Mouse (Mus musculus) lung, postnatal 10 days (tissue): ENCODE results near the gene Cdk5.

ENCODE experiments used
- DNase-seq: peaks from one replicate; pipeline ENCODE4 v3.0.0; 2021

The Cdk5 gene

DNA sequence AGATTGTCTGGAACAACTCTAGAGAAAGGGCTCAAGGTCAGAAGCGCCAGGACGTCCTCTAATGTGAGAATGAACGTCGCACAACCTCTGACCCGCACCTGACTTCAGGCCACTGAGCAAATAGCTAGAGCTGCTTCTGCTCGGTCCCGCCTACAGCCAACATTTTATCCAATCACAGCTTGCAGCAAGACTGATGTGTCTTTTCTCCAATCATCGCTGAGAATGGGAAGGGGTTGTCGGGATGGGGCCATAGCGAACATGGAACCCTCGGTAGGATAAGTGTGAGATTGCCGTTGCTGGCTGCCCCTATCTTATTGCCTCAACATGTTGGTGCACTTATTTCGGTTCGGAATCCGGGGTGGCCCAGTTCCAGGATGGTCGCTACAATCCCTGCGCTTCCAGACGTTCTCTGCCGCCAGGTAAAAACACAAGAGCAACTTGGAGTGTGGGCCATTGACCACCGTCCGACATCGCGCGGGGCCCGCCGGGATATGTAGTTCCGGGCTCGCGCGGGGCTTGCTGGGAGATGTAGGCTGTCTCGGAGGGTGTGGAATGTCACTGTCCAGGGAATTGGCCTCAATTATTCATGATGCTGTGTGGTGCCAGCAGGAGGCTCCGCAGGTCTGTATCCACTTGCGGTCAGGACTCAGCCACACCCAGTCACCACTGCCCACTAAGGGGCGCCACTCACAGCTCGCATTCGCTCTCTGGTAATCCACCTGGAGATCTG is 29.0 kb downstream of the Cdk5 start:
- DNase-seq = peak; percentile 97

DNA sequence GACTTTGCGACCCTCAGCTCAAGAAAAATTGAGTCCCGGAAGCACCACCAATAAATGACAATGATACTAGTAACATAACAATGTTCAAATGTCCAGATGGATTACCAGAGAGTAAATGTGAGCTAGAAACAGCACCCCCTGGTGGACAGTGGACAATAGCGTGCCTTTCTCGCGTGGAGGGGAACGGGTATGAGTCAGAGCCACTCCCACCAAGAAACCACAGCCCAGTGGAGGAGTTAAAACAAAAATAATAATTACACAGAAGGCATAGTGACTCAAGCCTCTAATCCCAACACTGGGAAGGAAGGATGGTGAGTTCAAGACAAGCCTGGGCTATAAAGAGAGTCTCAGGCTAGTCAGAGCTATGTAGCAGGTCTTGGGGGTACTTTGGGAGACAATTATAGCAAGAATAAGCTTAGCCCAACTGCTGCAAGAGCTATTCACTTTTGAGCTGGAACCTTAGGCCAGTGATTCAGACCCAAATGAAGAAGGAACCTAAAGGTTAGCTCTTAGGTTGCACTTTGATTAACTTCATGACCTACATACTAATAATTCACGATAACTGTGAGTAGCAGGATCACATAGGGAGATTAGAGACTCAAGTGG is 29.8 kb downstream of the Cdk5 start, which contains the start of gene Abcb8:
TSS of gene Abcb8 (plus strand) at position 272 of the 606 bp plus-strand sequence.
- peak; percentile 92 for DNase-seq

DNA sequence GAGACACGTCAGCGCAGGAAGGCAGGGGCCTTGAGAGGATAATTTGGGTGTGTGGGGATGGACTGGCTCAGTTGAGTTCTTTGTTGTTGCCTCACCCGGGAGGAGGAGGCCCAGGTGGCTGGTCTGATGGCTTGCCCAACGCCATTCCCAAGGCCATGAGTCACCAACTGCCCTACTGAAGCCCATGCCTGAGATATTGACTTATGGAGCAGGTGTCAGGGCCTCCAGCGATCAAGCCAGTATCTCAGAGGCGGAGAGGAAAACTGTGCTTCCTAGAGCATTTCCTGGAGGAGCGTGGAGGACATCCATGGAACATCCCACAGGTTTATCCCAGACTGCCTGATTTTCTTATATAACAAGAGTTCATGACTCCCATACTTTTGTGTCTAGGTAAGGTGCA is 30.6 kb downstream of the Cdk5 start:
- DNase-seq = no peak

DNA sequence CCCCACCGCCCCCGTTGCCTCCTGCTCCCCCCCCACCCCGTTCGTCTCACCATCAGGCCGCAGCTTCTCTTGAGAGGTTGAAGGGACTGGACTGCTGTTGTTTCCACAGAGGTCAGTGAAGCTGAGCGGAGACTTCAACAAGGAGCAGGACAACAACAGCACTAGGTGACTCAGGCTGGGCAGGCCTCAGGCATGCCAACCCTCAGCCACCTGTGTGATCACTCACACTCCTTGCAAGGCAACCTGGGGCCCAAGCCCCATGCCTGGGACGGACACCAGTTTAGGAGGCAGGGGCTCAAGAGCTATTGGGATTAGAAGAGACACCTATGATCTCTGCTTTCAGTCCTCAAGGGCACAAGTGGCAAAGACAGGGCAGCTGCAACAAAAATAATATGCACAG is 31.5 kb downstream of the Cdk5 start, which contains the start of gene Atg9b:
TSS of gene Atg9b (minus strand) at position 280 of the 400 bp plus-strand sequence.
- no peak for DNase-seq

DNA sequence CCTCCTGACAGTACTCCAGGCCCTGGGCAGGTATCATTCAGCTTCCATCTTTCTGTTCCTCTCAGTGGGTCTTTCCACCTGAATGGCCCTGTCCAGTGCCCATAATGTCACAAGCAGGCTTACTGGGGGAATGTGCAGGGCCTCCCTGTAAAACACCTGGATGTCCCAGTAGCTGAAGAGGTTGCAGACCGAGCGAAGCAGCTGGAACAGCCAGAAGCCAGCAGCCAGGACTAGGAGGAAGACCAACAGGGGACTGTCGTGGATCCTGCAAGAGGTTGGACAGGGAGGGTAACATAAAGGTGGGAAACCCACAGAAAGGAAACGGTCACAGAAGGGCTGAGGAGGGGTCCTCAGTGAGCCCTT is 33.7 kb downstream of the Cdk5 start:
- DNase-seq = no peak

DNA sequence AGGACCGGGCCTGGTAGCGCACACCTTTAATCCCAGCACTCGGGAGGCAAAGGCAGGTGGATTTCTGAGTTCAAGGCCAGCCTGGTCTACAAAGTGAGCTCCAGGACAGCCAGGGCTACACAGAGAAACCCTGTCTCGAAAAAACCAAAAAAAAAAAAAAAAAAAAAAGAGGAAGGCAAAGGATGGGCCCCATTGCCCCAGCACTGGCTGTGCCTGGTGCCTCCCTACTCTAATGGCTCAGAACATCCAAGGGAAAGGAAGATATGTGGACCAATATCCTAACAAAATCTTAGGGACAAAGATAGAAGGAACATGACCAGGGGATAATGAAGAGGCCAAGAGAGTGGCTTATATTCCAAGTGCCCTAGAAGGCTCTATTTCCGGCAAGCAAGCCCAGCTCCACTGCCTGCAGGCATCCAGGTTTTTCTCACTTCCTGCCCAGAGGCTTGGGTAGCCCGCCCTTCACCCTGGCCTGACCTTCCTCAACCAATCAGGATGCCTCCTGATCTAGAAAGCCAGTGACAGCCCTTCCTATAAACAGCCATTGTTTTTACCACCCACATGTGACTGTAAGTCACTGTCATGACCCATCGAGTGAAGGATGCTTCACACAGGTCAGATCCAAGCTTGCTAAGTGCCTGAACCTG is 34.2 kb downstream of the Cdk5 start:
- peak; percentile 72 for DNase-seq

DNA sequence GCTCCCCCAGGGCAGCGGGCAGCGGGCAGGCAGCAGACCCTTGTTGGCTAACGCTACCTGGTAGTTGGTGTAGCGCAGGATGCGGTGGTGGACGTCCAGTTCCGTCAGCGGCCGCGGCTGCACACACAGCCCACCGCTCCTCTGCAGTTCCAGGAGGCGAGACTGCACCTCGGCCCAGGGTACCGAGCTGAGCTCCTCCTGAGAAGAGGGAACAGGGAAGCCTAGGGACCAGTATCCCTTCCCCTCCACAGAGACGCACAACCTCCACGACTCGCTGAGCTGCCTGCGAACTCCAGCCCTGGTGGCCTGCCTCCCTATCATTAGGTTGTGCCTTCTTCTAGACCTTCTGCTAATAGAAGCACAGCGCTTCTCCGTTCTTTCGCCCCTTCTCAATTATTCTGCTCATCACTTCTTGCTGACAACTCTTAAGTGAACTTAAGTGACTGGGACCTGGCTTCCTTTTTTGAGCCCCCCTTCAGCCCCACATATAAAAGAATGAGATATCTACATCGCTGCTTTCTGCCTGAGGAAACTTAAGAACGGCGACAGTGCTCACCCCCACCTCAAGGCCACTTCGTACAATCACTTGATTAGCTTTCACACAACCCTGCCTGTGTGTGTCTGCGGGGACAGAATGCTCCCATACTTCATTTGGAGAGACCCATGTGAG is 34.9 kb downstream of the Cdk5 start:
- DNase-seq = no peak

DNA sequence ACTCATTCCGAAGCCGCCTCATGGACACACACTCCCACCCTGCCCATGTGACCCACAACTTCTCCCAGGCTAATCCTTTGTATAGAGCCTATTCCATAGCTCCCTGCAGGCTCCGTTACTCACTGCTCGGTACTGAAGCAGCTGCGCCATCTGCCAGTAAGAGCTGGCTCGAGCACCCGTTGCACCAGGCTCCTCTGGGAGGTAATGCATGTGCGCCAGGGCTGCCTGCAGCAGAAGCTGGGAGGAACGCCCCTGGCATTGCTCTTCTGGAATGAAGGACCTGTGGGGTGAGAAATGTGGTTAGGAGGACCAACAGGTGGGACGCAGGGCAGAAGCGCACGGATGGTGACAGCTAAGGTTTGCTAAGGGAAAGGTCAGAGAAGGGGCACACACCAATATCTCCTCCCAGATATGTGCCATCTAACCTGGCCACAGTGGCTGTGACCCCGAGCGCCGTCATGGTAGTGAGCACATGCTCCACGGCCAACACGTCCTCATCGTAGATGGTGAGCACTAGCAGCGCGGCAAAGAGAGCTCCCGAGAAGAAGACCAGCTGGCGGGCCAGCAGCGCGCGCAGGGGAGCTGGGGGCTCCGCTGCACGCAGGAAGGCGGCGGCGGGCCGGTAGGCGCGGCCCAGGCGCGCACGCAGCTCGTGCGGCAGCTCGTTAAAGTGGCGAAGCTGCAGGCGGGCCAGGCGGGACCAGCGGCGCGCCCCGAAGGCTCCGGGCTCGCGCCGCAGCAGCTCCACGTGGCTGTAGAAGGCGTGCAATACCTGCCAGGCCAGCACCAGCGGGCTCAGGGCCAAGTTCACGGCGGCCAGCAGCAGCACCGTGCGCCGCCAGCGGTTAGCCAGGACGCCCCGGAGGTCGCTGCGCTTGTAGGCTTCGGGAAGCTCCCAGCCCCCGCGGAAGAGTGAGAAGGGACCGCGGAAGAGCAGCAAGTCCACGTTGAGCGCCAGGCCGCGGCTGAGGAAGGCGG is 35.8 kb downstream of the Cdk5 start:
- peak; percentile 57 for DNase-seq

DNA sequence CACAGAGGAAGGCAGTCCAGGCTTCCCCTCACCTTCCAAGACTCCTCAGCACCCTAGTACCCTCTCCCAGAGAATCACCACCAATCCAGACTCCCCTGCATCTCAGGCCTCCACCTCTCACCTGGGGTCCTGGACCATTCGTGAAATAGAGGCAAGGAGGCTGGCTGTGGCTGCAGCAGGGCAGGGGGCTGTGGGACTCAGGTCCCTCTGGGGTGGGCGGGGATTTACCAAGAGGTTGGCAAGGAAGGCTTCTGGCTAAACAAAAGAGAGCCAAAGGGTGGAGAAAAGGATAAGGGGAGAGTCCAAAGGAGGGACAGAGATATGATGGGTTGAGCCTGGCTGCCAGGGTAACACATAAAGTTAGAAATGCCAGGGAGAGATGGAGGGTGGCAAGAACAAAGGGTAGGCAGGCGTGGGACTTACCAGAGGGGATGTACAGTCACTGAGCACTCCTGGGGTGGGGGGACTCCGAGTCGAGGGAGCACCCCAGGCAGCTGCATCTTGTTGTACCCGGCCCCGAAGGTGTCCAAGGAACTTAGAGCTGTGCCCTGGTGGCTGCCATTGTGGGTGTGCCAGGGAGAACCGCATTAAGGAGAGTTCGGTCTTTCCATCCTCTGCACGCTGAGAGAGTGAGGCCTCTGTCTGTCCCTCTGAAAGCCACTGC is 37.3 kb downstream of the Cdk5 start:
- DNase-seq = no peak

DNA sequence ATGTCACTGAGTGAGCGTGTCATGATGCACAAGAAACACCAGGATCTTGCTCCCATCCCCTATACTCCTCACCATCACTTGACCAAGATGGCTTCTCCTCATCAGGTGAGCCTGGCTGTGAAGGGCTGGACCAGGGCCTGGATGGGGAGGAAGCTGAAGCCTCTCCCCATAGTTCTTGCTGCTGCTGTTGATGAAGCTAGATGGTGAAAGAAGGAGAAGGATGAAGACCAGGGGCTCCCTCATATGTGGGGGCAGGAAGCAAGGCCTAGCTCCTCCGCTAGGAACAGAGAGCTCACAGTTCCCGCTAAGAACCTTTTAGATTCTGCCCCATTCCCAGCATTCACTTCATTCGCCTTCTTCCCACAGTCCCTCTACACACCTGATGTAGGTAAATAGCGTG is 38.0 kb downstream of the Cdk5 start:
- DNase-seq = no peak

DNA sequence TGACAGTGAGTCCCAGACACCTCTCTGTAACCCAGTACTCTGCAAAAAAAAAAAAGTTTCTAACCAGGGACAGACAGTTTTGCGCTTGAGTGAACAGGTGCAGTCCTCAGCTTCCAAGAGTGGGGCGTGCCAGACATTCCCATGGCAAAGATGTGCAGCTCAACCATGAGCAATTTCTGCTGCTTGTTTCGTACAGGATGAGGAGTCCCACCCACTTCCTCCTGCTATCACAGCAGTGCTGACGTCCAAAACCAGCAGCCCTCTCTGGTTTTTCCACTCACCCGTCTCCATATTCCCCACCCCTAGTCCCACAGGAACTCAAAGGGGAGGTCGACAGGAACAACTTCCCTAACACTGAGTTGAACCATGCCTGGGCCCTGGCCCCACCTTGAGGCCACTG is 38.9 kb downstream of the Cdk5 start:
- peak; percentile 54 for DNase-seq

DNA sequence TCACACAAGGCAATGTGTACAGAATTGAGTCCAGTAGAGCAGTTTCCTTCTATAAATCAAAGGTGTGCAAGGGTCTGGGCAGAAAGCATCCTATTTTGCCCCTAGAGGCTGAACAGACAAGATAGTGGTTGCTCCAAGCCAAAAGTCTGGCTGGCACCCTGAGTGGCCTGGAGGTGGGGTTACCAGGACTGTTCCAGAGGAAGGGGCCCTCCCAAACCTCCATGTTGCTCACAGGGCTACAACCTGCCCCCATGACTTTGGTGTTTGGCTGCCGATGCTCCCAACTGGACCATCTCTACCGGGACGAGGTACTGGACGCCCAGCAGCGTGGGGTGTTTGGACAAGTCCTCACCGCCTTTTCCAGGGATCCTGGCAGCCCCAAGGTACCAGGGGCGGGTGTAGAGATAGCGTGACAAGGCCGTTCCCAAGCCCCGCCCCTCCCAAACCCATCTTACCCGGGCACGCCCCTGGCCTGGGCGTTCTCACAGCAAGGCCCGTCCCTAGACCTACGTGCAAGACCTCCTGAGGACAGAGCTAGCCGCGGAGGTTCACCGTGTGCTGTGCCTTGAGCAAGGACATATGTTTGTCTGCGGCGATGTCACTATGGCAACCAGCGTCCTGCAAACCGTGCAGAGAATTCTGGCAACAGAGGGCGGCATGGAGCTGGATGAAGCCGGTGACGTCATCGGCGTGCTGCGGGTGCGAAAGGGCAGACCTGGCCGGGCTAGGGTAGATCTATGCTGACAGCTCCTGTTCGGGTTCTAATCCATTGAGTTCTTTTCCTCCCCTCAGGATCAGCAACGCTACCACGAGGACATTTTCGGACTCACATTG is 40.1 kb downstream of the Cdk5 start:
- peak; percentile 95 for DNase-seq

DNA sequence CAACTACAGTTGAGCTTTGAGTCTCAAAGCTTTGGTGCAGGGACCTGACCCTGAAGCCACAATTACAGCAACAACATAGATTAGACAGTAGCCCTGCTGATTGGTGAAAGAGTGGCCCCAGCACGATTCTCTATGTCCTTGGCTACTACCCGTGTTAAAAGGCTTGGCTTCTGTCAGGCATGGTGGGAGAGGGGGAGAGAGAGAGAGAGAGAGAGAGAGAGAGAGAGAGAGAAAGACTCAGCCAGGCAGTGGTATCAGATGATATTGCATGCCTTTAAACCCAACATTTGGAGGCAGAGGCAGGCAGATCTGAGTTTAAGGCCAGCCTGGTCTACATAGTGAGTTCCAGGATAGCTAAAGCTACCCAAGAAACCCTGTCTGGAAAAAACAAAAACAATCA is 41.3 kb downstream of the Cdk5 start:
- no peak for DNase-seq

DNA sequence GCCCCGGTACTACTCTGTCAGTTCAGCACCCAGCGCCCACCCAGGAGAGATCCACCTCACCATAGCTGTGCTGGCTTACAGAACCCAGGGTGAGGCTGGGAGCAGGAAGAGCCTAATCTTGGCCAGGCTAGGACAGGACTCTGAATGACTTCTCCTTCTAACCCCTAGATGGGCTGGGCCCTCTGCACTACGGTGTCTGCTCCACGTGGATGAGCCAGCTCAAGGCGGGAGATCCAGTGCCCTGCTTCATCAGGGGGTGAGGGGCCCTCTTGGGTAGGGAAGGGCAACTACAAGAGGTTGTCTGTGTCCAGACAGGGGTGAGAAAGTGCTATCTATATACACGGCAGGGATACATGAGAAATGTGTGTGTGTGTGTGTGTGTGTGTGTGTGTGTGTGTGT is 41.8 kb downstream of the Cdk5 start:
- no peak for DNase-seq

DNA sequence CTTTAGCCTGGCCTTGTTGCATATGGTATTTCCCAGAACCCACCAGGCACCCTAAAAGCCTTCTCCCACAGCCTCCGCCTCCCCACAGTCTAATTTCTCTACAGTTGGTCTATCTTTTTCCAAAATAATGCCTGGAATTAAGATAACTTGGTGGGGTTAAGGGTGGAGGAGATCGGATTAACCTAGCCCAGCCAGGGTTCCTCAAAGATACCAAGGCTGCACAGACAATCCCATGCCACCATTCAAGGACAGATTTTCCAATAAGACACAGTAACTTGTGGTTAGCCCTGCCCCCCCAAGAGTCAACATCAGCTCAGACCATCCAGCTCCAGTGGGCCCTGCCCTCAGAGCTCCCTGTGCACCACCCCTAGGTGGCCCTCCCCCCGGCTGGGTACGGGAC is 42.8 kb downstream of the Cdk5 start:
- no peak for DNase-seq

DNA sequence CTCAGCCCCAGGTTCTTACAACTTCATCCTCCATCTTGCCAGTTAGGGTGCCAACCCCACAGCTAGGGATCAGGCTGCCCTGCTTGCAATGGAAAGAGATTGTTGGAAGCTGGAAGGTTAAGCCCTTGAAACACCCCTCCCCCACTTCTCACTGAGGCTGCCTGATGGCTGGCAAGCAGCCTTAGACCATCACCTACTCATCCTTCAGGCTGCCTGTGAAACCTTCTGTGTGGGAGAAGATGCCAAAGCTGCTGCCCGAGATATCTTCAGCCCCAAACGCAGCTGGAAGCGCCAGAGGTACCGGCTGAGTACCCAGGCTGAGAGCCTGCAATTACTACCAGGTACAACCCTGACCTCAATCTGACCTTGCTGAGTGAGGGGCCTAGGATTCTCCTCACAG is 43.8 kb downstream of the Cdk5 start:
- DNase-seq = no peak

DNA sequence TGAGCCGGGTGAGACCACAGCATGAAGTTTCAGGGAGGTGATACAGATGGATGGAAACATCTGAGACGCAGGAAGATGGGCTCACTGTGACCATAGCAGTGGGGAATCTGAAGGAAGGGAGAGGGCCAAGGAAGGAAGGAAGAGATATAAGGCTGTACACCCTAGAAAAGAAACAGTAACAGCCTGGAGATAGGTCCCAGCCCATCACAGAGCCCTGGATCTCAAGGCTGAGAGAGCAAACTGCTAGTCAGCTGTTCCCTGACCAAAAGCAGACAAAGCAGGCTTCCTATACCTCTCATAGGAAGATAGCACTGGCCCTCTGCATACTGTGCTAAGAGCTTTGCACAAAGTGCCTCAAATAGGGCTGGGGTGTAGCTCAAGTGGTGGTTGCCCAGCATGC is 44.6 kb downstream of the Cdk5 start:
- no peak for DNase-seq

DNA sequence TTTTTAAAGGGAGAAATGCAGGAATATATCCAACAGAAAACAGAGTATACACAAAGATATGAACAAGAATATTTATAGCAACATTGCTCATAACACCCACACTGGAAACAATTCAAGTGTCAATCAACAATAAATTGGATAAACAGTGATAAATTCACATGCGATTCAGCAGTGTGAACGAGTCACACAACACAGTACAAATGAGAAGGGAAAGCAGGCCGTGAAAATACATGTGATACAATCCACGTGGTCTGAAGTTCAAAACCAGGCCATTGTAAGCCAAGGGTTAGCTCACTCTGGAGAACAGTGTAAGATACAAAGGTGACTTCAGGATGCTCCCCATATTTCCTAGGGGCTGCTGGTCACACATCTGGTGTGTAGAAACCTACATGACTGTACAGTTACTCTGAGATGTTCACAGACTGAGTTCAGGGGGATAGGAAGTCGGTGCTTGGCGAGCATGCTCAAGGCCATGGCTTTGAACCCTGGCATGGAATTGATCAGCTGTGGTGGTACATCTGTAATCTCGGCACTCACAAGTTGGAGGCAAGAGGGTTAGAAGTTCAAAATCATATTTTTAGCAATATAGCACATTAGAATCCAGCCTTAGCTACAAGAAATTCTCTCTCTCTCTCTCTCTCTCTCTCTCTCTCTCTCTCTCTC is 48.5 kb downstream of the Cdk5 start:
- DNase-seq = no peak

DNA sequence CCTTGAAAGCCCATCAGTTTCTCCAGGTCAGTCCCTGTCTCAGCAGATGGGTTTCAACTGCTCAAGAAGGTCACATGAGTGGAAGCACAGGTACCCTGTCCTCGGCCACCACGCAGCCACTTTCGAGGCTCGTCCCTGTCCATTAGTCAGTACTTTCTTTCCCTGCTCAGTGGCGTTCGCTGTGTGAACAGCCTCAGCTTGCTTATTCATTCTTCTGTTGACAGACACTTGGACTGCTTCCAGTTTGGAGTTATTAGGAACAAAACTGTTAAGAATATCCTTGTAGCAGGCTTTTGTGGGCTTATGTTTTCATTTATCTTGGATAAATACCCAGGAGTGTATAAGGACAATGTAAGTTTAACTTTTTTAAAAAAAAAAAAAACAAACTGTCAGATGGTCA is 49.1 kb downstream of the Cdk5 start:
- peak; percentile 34 for DNase-seq

DNA sequence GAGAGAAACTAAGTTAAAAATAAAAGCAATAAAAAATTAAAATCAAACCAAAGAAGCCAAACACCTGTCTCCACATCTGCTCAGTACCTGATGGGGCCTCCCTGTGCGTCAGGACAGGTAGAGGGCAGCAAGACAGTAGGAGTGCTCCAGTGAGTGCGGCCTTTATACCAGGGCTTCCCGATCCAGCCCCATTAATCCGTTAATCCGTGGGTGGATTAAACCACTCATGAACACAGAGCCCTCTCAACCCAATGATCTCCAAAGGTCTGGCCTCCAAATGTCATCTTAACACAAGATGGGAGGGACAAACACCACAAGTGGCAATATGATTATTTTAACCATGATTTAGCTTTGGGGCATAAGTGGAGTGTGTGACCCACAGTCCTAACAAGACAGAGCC is 49.5 kb downstream of the Cdk5 start:
- DNase-seq = no peak
